ENCODE assay signal across 36 mouse cellular contexts in the genomic region with DNA sequence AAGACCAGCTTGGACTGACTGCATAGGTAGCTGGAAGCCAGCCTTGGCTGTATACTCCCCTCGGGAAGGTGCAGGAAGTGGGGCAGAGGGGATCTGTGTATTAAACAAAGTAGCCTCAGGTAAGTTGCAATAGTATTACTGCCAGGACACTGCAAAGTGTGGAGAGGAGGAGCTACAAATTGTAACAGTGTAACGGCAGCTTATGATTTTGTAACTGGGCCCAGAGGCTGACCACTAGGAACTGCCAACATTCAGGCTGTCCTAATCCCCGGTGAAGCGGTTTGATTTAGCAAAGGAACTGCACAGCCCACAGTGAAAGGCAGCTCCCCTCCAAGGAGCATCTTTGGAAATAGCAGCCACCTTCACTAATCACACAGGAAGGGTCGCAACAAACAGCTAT. TPM values are rescaled to one million over a fixed set of nuclear protein-coding genes. Genes with fewer than 3 reads are reported as not detected.
DNase-seq lines count a peak whose midpoint lies in the region; ATAC-seq lines count a peak whose summit lies in the region.
"Had no signal": no experiment of that assay in that cellular context is flagged by ENCODE, and none has a peak within 500 bp of the region (broad histone marks: within the 10 kb centered on the region; RNA-seq: fewer than 3 reads in every experiment).

No protein-coding gene starts in this region.

- peak; percentile 54 for DNase-seq in cerebellum, adult 9-10 months
- no peak for DNase-seq in cerebellum, adult 8-10 months
- no peak for DNase-seq in lung, postnatal 25 days (ENCODE audit: low spot score)
- no peak for DNase-seq in ovary, postnatal 36 days (ENCODE audit: low spot score)
- DNase-seq: adrenal gland, postnatal 25 days; cerebellum, adult 9-11 months; heart, postnatal 14 days; kidney, adult 18-20 months; kidney, postnatal 25 days; retina, postnatal 1 day; right cerebral cortex, postnatal 14 days; thymus, adult 2 months; thymus, postnatal 4 days had no signal

- no peak overlapping the region for H3K4me3 ChIP-seq in neural tube, embryonic 13.5 days
- H3K4me3 ChIP-seq in neural tube, embryonic 15.5 days (replicated peaks), result no peak overlapping the region
- H3K4me3 ChIP-seq in megakaryocyte, embryonic 14.5 days (replicated peaks), result peak overlapping the region; percentile 57
- H3K4me3 ChIP-seq: erythroblast, embryonic 14.5 days; hindbrain, embryonic 10.5 days; hindbrain, embryonic 15.5 days; kidney, embryonic 15.5 days; left cerebral cortex, adult 2 months; limb, embryonic 15.5 days; neural tube, embryonic 12.5 days; stomach, embryonic 15.5 days had no signal

- WGBS in neural tube, embryonic 13.5 days, result 83% methylated on average over 5 of the region's 5 CpGs
- 81% methylated on average over 5 of the region's 5 CpGs for WGBS in neural tube, embryonic 15.5 days

- no peak overlapping the region for H3K9ac ChIP-seq in neural tube, embryonic 13.5 days
- no peak overlapping the region for H3K9ac ChIP-seq in neural tube, embryonic 15.5 days (replicated peaks)
- H3K9ac ChIP-seq: hindbrain, embryonic 15.5 days; kidney, embryonic 15.5 days; limb, embryonic 15.5 days; neural tube, embryonic 12.5 days; stomach, embryonic 15.5 days had no signal

- no peak for ATAC-seq in neural tube, embryonic 13.5 days (ENCODE audit: low read depth)
- ATAC-seq in neural tube, embryonic 15.5 days (ENCODE audit: low FRiP score), result no peak
- ATAC-seq: CD4-positive, CD25-positive, alpha-beta regulatory T cell, adult 4 months; forebrain, embryonic 16.5 days; inflammation-experienced regulatory T-cells, adult 6 months; midbrain, embryonic 16.5 days had no signal

- peaks cover 23% of the 10 kb centered on the region for H3K4me1 ChIP-seq in neural tube, embryonic 13.5 days (replicated peaks)
- peaks cover 28% of the 10 kb centered on the region for H3K4me1 ChIP-seq in neural tube, embryonic 15.5 days
- peaks cover 75% of the 10 kb centered on the region for H3K4me1 ChIP-seq in megakaryocyte, embryonic 14.5 days

- no peak overlapping the region for H3K27ac ChIP-seq in neural tube, embryonic 13.5 days (replicated peaks)
- H3K27ac ChIP-seq in neural tube, embryonic 15.5 days (replicated peaks), result no peak overlapping the region
- H3K27ac ChIP-seq: hindbrain, embryonic 10.5 days; hindbrain, embryonic 15.5 days; kidney, embryonic 15.5 days; left cerebral cortex, adult 2 months; limb, embryonic 15.5 days; macrophage; neural tube, embryonic 12.5 days; stomach, embryonic 15.5 days had no signal

- no peaks in the 10 kb centered on the region for H3K27me3 ChIP-seq in neural tube, embryonic 13.5 days
- no peaks in the 10 kb centered on the region for H3K27me3 ChIP-seq in neural tube, embryonic 15.5 days (replicated peaks)
- H3K27me3 ChIP-seq in megakaryocyte, embryonic 14.5 days (replicated peaks), result no peaks in the 10 kb centered on the region
- H3K27me3 ChIP-seq: hindbrain, embryonic 15.5 days; kidney, embryonic 15.5 days; limb, embryonic 15.5 days; neural tube, embryonic 12.5 days; stomach, embryonic 15.5 days had no signal

- H3K9me3 ChIP-seq in neural tube, embryonic 13.5 days, result no peaks in the 10 kb centered on the region
- H3K9me3 ChIP-seq in neural tube, embryonic 15.5 days (replicated peaks), result no peaks in the 10 kb centered on the region
- no peaks in the 10 kb centered on the region for H3K9me3 ChIP-seq in megakaryocyte, embryonic 14.5 days
- H3K9me3 ChIP-seq: hindbrain, embryonic 10.5 days; hindbrain, embryonic 15.5 days; kidney, embryonic 15.5 days; limb, embryonic 15.5 days; neural tube, embryonic 12.5 days; stomach, embryonic 15.5 days had no signal

- H3K4me2 ChIP-seq in neural tube, embryonic 13.5 days, result 0 out of 2 replicates have a peak overlapping the region, but pooled peaks have one; percentile 3
- no peak overlapping the region for H3K4me2 ChIP-seq in neural tube, embryonic 15.5 days
- H3K4me2 ChIP-seq: hindbrain, embryonic 15.5 days; kidney, embryonic 15.5 days; limb, embryonic 15.5 days; midbrain, embryonic 11.5 days; neural tube, embryonic 12.5 days; stomach, embryonic 15.5 days had no signal

- H3K36me3 ChIP-seq in neural tube, embryonic 13.5 days, result no peaks in the 10 kb centered on the region
- no peaks in the 10 kb centered on the region for H3K36me3 ChIP-seq in neural tube, embryonic 15.5 days
- peaks cover 38% of the 10 kb centered on the region for H3K36me3 ChIP-seq in megakaryocyte, embryonic 14.5 days (replicated peaks; ENCODE audit: low read length)
- H3K36me3 ChIP-seq: hindbrain, embryonic 10.5 days; hindbrain, embryonic 15.5 days; kidney, embryonic 15.5 days; limb, embryonic 15.5 days; neural tube, embryonic 12.5 days; stomach, embryonic 15.5 days had no signal

RNA-seq across cellular contexts. Expression of gene Gm10322, which starts 2.6 kb away (rescaled TPM):
- not detected in 2 replicates for polyA plus RNA-seq in neural tube, embryonic 13.5 days (2015; fragmentation: Nextera tagmentation; extraction: Ambion mirVana)
- not detected in 2 replicates for polyA plus RNA-seq in neural tube, embryonic 15.5 days (2015; fragmentation: Nextera tagmentation; extraction: Ambion mirVana)
- polyA plus RNA-seq in megakaryocyte, embryonic 14.5 days (2012; ENCODE audit: insufficient read depth, low replicate concordance), result not detected in 2 replicates
- polyA plus RNA-seq: CD4-positive, CD25-positive, alpha-beta regulatory T cell, adult 4 months; embryonic facial prominence, embryonic 14.5 days; erythroblast, embryonic 14.5 days; forebrain, embryonic 11.5 days; forebrain, embryonic 16.5 days; gonadal fat pad, adult 2 months; heart, embryonic 14.5 days; hindbrain, embryonic 10.5 days; hindbrain, embryonic 15.5 days; inflammation-experienced regulatory T-cells, adult 6 months; kidney, embryonic 15.5 days; limb, embryonic 15.5 days; liver, embryonic 16.5 days; lung, embryonic 16.5 days; macrophage; midbrain, embryonic 11.5 days; midbrain, embryonic 16.5 days; neural tube, embryonic 12.5 days; stomach, embryonic 15.5 days had no signal

RNA-seq across cellular contexts. Expression of gene Mcu, which starts 3.2 kb away (rescaled TPM):
- polyA plus RNA-seq in neural tube, embryonic 13.5 days (2015; fragmentation: Nextera tagmentation; extraction: Ambion mirVana), result 34.4 and 37.3 TPM in 2 replicates
- polyA plus RNA-seq in neural tube, embryonic 15.5 days (2015; fragmentation: Nextera tagmentation; extraction: Ambion mirVana), result 49.2 and 51.7 TPM in 2 replicates
- 36.5 and 38.7 TPM in 2 replicates for polyA plus RNA-seq in megakaryocyte, embryonic 14.5 days (2012; ENCODE audit: insufficient read depth, low replicate concordance)
